Mouse (Mus musculus) frontal cortex, adult 2 months (tissue): ENCODE measurements at regions not wholly inside any gene's neighbourhood (a gene's known extent, or its start where the extent isn't known, plus 50 kb on each side); places are given as distances from the start of the nearest gene placed in this dataset.

Experiments used
- DNase-seq, 2 experiments: peaks; one replicate each; pipeline ENCODE4 v3.0.0; 2022; ENCODE audit warnings: low spot score in 1 of 2; ENCODE audit errors: extremely low spot score in 1 of 2

GRCm38 (mm10) chr12:105092730-105093440 lies 52.9 kb upstream of the Tcl1b2 start:
- DNase-seq: peak in 1 of 2 experiments; percentile 21

- DNase-seq: no peak
Observed at GRCm38 (mm10) chr12:105093509-105093908, 52.3 kb upstream of the Tcl1b2 start.
